Mouse (Mus musculus) small intestine, adult 2 months (tissue): ENCODE data around the gene Tnrc6a.

Experiments
- CTCF ChIP-seq: fragments of 200-500 bp; IDR thresholded peaks from 2 replicates; pipeline ENCODE4 v1.5.1; 2012; ENCODE audit warnings: low read depth, mild to moderate bottlenecking, control low read depth, inconsistent platforms, low read length, moderate library complexity, mixed read lengths; ENCODE audit not compliant: insufficient replicate concordance, insufficient read length; ENCODE audit errors: extremely low read depth
- POLR2A ChIP-seq: fragments of 200-500 bp; IDR thresholded peaks from 2 replicates; pipeline ENCODE4 v1.6.1; 2012; ENCODE audit warnings: low read depth, mild to moderate bottlenecking, control low read depth, inconsistent platforms, low read length, moderate library complexity

DNA sequence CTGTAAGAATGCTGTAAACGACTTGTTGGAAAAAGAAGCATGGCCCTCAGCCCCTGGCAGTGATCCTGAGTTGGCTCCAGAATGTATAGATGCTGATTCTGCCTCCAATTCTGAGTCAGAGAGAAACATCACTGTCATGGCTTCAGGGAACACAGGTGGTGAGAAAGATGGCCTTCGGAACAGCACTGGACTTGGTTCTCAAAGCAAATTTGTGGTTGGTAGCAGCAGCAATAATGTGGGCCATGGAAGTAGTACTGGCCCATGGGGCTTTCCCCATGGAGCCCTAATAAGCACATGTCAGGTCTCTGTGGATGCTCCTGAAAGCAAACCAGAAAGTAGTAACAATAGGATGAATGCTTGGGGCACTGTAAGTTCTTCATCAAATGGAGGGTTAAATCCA lies 45.9 kb downstream of the Tnrc6a start:
- TF ChIP-seq POLR2A, result no peak
- no peak for TF ChIP-seq CTCF
